Mouse (Mus musculus): ENCODE results near the gene Smc4. TPM values are rescaled to one million over a fixed set of nuclear protein-coding genes. Genes with fewer than 3 reads are reported as not detected.

Smc4 gene
- total RNA-seq, 1 experiment, result 91.4 TPM

DNA sequence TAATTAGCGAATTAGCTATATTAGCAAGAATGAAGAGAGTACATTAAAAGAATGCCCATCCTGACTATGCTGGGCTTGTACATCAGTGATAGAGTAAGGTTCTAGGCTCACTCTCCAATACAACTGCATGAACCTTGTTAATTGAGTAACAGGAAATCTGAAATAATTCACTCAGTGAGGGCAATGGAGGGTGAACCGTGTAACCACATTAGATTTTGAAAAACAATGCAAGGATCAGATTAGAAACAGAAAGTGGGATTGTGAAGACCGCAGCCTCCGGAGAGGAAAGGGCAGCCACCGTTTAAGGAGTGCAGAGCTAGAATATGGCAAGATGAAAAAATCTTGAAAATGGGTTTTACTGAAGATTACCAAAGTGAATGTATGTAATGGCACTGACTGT, 36.8 kb downstream of the Smc4 start:
- no peaks in the 10 kb centered on the region for H3K9me3 ChIP-seq (ENCODE audit: control insufficient read depth, insufficient read depth, low read depth, low read length)
- peak overlapping the region; percentile 18; the same call in 1 of the 2 replicates for H3K9ac ChIP-seq (ENCODE audit: insufficient read depth, low read depth, low read length, poor library complexity, severe bottlenecking)
- no peak overlapping the region for H3K27ac ChIP-seq (ENCODE audit: insufficient read depth, low read depth, low read length, poor library complexity, severe bottlenecking)
- in situ Hi-C loops (cut with MboI; ENCODE audit: low sequenced_read_pairs in 2 of 2, unreplicated experiment in 2 of 2), result loop anchor here in 1 of 2 experiments (25.0 kb wide), 1 partner anchor 696 kb away; no protein-coding TSS in a partner anchor
- H3K36me3 ChIP-seq (ENCODE audit: control insufficient read depth, insufficient read depth, low read length, poor library complexity, severe bottlenecking), result peaks cover 10% of the 10 kb centered on the region
- H3K4me1 ChIP-seq (ENCODE audit: control insufficient read depth in 2 of 2, insufficient read depth in 2 of 2, low read length in 2 of 2, poor library complexity in 1 of 2), result peaks cover 5% of the 10 kb centered on the region in 2 experiments; a peak in 1 of 4 replicates
- no peak for TF ChIP-seq MAFK (IDR thresholded peaks at IDR 0.05; ENCODE audit: insufficient read depth, low read depth, low read length)
- TF ChIP-seq HCFC1 (IDR thresholded peaks at IDR 0.05; ENCODE audit: borderline replicate concordance, insufficient read depth, low read length), result no peak
- TF ChIP-seq CHD2 (IDR thresholded peaks at IDR 0.05; ENCODE audit: low read depth, low read length), result no peak
- TF ChIP-seq ZC3H11A (IDR thresholded peaks at IDR 0.05; ENCODE audit: borderline replicate concordance, low read depth, low read length), result no peak
- no peak for TF ChIP-seq ZNF384 (IDR thresholded peaks at IDR 0.05; ENCODE audit: low read depth, low read length)
- no peak for DNase-seq (ENCODE audit: low read depth, low spot score)
- H3K4me3 ChIP-seq (ENCODE audit: insufficient read depth in 1 of 2, low read depth in 1 of 2, low read length in 2 of 2, poor library complexity in 1 of 2, severe bottlenecking in 1 of 2), result peak overlapping the region; percentile 20 to 31

DNA sequence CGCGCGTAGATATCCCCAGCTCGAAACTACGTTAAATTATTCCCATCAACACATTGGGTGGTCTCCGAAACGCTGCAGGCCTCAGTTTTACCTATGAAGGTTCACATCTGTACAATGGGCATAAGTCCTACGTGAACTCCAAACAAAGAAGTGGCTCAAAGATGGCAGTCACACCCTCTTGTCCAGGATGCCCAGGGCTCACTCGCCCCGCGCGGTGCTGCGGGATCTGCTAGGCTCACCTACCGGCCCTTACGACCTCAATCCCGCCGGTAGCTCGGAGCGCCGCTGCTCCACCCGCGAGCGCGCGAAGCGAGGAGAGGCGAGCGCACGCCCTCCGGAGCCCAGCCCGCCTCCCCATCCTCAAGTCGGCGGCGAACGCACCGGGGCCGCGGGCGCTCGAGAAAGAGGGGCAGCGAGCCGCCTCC, 39.6 kb downstream of the Smc4 start:
- Histone ChIP-seq H3K9ac (ENCODE audit: insufficient read depth, low read depth, low read length, poor library complexity, severe bottlenecking) (peak overlapping the region; percentile 96), H3K27ac (ENCODE audit: insufficient read depth, low read depth, low read length, poor library complexity, severe bottlenecking) (peak overlapping the region; percentile 77), H3K4me1 (ENCODE audit: control insufficient read depth in 2 of 2, insufficient read depth in 2 of 2, low read length in 2 of 2, poor library complexity in 1 of 2) (peaks cover 6 to 7% of the 10 kb centered on the region in 2 experiments; a peak in 2 of 4 replicates), H3K36me3 (ENCODE audit: control insufficient read depth, insufficient read depth, low read length, poor library complexity, severe bottlenecking) (peaks cover 10% of the 10 kb centered on the region), H3K9me3 (ENCODE audit: control insufficient read depth, insufficient read depth, low read depth, low read length) (no peaks in the 10 kb centered on the region), H3K4me3 (ENCODE audit: insufficient read depth in 1 of 2, low read depth in 1 of 2, low read length in 2 of 2, poor library complexity in 1 of 2, severe bottlenecking in 1 of 2) (peak overlapping the region; percentile 89 to 99)
- in situ Hi-C loops (cut with MboI; ENCODE audit: low sequenced_read_pairs in 2 of 2, unreplicated experiment in 2 of 2), result loop anchor here in 1 of 2 experiments (25.0 kb wide), 1 partner anchor 693 kb away; no protein-coding TSS in a partner anchor
- TF ChIP-seq HCFC1 (IDR thresholded peaks at IDR 0.05; ENCODE audit: borderline replicate concordance, insufficient read depth, low read length) (peak; percentile 39; the same call in 1 of the 2 replicates), ZC3H11A (IDR thresholded peaks at IDR 0.05; ENCODE audit: borderline replicate concordance, low read depth, low read length) (no peak)
- peak; percentile 36 for DNase-seq (ENCODE audit: low read depth, low spot score)

DNA sequence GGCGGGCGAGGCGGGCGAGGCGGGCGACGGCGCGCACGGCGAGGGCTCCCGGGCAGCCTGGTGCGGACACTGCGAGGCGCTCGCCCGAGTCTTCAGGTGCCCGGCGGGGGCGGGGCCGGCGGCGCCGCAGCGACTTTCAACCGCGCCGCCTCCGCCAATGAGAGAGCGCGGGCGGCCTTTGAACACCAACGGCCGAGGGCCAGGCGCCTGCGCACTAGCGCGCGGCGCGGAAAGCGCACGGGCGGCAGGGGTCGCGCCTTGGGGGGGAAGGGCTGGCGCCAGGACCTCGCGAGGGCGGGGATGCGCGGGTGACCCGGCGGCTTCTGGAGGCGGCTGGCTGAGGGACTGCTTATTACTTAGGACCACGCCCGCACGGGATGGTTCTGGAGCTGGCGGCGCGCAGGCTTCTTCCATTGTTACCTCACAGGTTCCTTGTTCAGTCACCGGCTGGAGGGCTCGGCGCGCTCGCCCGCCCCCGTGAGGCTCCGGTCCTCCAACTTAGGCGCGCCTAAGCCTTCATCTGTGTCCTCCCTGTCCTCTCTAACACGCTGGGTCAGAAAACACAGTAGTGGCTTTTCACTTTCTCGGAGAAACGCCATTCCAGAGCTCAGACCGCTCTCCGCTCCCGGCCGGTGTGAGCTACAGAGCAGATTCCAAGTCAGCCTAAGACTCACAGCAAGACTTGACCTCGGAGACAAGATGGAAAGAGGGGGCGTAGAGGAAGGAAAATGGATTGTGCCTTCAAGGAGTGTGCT, 40.3 kb downstream of the Smc4 start, which contains the start of gene Trim59:
Trim59 (minus strand) TSS at position 111 of the 755 bp plus-strand sequence.
- H3K9me3 ChIP-seq (ENCODE audit: control insufficient read depth, insufficient read depth, low read depth, low read length), result no peaks in the 10 kb centered on the region
- peak; percentile 90 for DNase-seq (ENCODE audit: low read depth, low spot score)
- no peak; the same call in 1 of the 2 replicates for TF ChIP-seq HCFC1 (IDR thresholded peaks at IDR 0.05; ENCODE audit: borderline replicate concordance, insufficient read depth, low read length)
- peak; percentile 88 for TF ChIP-seq CHD2 (IDR thresholded peaks at IDR 0.05; ENCODE audit: low read depth, low read length)
- TF ChIP-seq ZNF384 (IDR thresholded peaks at IDR 0.05; ENCODE audit: low read depth, low read length), result no peak
- no peak for TF ChIP-seq MAFK (IDR thresholded peaks at IDR 0.05; ENCODE audit: insufficient read depth, low read depth, low read length)
- H3K4me1 ChIP-seq (ENCODE audit: control insufficient read depth in 2 of 2, insufficient read depth in 2 of 2, low read length in 2 of 2, poor library complexity in 1 of 2), result peaks cover 6 to 7% of the 10 kb centered on the region in 2 experiments; a peak in 2 of 4 replicates
- in situ Hi-C loops (cut with MboI; ENCODE audit: low sequenced_read_pairs in 2 of 2, unreplicated experiment in 2 of 2), result loop anchor here in 1 of 2 experiments (25.0 kb wide), 1 partner anchor 692 kb away; no protein-coding TSS in a partner anchor
- H3K27ac ChIP-seq (ENCODE audit: insufficient read depth, low read depth, low read length, poor library complexity, severe bottlenecking), result peak within 1 kb of the TSS; percentile 96
- H3K36me3 ChIP-seq (ENCODE audit: control insufficient read depth, insufficient read depth, low read length, poor library complexity, severe bottlenecking), result peaks cover 10% of the 10 kb centered on the region
- peak within 1 kb of the TSS; percentile 97 for H3K9ac ChIP-seq (ENCODE audit: insufficient read depth, low read depth, low read length, poor library complexity, severe bottlenecking)
- H3K4me3 ChIP-seq (ENCODE audit: insufficient read depth in 1 of 2, low read depth in 1 of 2, low read length in 2 of 2, poor library complexity in 1 of 2, severe bottlenecking in 1 of 2), result peak within 1 kb of the TSS; percentile 89 to 99

DNA sequence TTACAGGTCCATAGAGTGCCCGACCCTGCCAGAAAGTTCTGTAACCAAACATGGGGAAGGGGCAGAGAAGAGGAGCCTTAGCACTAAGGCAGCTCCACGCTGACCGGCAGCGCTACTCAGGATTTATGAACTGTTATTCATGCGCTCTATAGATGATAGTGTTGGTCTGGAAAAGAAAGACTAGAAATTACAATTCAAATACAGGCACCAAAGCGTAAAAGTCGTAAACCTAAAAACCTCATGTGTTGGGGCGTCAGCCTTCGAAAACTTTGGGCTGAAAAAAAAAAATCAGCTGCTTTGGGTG, 40.8 kb downstream of the Smc4 start:
- Histone ChIP-seq H3K9me3 (ENCODE audit: control insufficient read depth, insufficient read depth, low read depth, low read length) (no peaks in the 10 kb centered on the region), H3K4me3 (ENCODE audit: insufficient read depth in 1 of 2, low read depth in 1 of 2, low read length in 2 of 2, poor library complexity in 1 of 2, severe bottlenecking in 1 of 2) (peak overlapping the region; percentile 76 to 82), H3K27ac (ENCODE audit: insufficient read depth, low read depth, low read length, poor library complexity, severe bottlenecking) (peak overlapping the region; percentile 96), H3K9ac (ENCODE audit: insufficient read depth, low read depth, low read length, poor library complexity, severe bottlenecking) (peak overlapping the region; percentile 97), H3K4me1 (ENCODE audit: control insufficient read depth in 2 of 2, insufficient read depth in 2 of 2, low read length in 2 of 2, poor library complexity in 1 of 2) (peaks cover 4 to 7% of the 10 kb centered on the region in 2 experiments; a peak in 2 of 4 replicates), H3K36me3 (ENCODE audit: control insufficient read depth, insufficient read depth, low read length, poor library complexity, severe bottlenecking) (peaks cover 10% of the 10 kb centered on the region)
- in situ Hi-C loops (cut with MboI; ENCODE audit: low sequenced_read_pairs in 2 of 2, unreplicated experiment in 2 of 2), result loop anchor here in 1 of 2 experiments (25.0 kb wide), 1 partner anchor 692 kb away; no protein-coding TSS in a partner anchor
- TF ChIP-seq CHD2 (IDR thresholded peaks at IDR 0.05; ENCODE audit: low read depth, low read length) (no peak), HCFC1 (IDR thresholded peaks at IDR 0.05; ENCODE audit: borderline replicate concordance, insufficient read depth, low read length) (no peak), ZC3H11A (IDR thresholded peaks at IDR 0.05; ENCODE audit: borderline replicate concordance, low read depth, low read length) (no peak), ZNF384 (IDR thresholded peaks at IDR 0.05; ENCODE audit: low read depth, low read length) (no peak), MAFK (IDR thresholded peaks at IDR 0.05; ENCODE audit: insufficient read depth, low read depth, low read length) (no peak)
- no peak for DNase-seq (ENCODE audit: low read depth, low spot score)

Data from ES-E14 (cell line).